Mouse (Mus musculus) layer of hippocampus, postnatal 36 days (tissue): ENCODE measurements around the gene Brd7. TPM values are rescaled to one million over a fixed set of nuclear protein-coding genes. Genes with fewer than 3 reads are reported as not detected.

ENCODE experiments used
- DNase-seq, 2 experiments: peaks; one replicate each; pipeline ENCODE4 v3.0.0; 2022
- total RNA-seq, 2 experiments: library from RNA; stranded (reverse); gene quantifications; 2 replicates each; pipeline ENCODE4 v1.2.3; 2021

Brd7 gene
- total RNA-seq, 2 experiments from 2014 or later = 52.5 to 64.9 TPM

- no peak for DNase-seq
Measured at GRCm38 (mm10) chr8:88349046-88349445, 12.9 kb downstream of the Brd7 start.

GRCm38 (mm10) chr8:88342026-88342425 is 20.0 kb downstream of the Brd7 start:
- no peak for DNase-seq

GRCm38 (mm10) chr8:88339887-88340695 is 21.9 kb downstream of the Brd7 start:
- no peak for DNase-seq

GRCm38 (mm10) chr8:88339221-88339620 is 22.8 kb downstream of the Brd7 start:
- DNase-seq = no peak

- no peak for DNase-seq
Measured at GRCm38 (mm10) chr8:88334975-88335374, 27.0 kb downstream of the Brd7 start.

GRCm38 (mm10) chr8:88334384-88334783 is 27.6 kb downstream of the Brd7 start:
- DNase-seq = no peak

GRCm38 (mm10) chr8:88330816-88331215 is 31.2 kb downstream of the Brd7 start:
- no peak for DNase-seq

GRCm38 (mm10) chr8:88328689-88329088 is 33.3 kb downstream of the Brd7 start:
- DNase-seq = no peak

- no peak for DNase-seq
Measured at GRCm38 (mm10) chr8:88326328-88326727, 35.7 kb downstream of the Brd7 start.

- DNase-seq = no peak
Measured at GRCm38 (mm10) chr8:88325795-88326194, 36.2 kb downstream of the Brd7 start.

GRCm38 (mm10) chr8:88325251-88325650 is 36.7 kb downstream of the Brd7 start:
- no peak for DNase-seq

- no peak for DNase-seq
Measured at GRCm38 (mm10) chr8:88324760-88325159, 37.2 kb downstream of the Brd7 start.

- no peak for DNase-seq
Measured at GRCm38 (mm10) chr8:88323523-88323922, 38.5 kb downstream of the Brd7 start.

GRCm38 (mm10) chr8:88321387-88321786 is 40.6 kb downstream of the Brd7 start:
- DNase-seq = no peak

GRCm38 (mm10) chr8:88320134-88320533 is 41.9 kb downstream of the Brd7 start:
- no peak for DNase-seq

- DNase-seq = no peak
Measured at GRCm38 (mm10) chr8:88318151-88318550, 43.8 kb downstream of the Brd7 start.

- DNase-seq = no peak
Measured at GRCm38 (mm10) chr8:88317341-88317740, 44.7 kb downstream of the Brd7 start.

- peak; percentile 24 to 32 for DNase-seq
Measured at GRCm38 (mm10) chr8:88316139-88316931, 45.7 kb downstream of the Brd7 start.

- DNase-seq = no peak
Measured at GRCm38 (mm10) chr8:88315302-88315701, 46.7 kb downstream of the Brd7 start.

GRCm38 (mm10) chr8:88313991-88314390 is 48.0 kb downstream of the Brd7 start:
- DNase-seq = no peak

- no peak for DNase-seq
Measured at GRCm38 (mm10) chr8:88312966-88313365, 49.0 kb downstream of the Brd7 start.

GRCm38 (mm10) chr8:88310286-88310685 is 51.7 kb downstream of the Brd7 start:
- DNase-seq = no peak

GRCm38 (mm10) chr8:88309881-88310280 is 52.1 kb downstream of the Brd7 start:
- DNase-seq = no peak
